Mouse (Mus musculus) mesoderm, embryonic 11.5 days (tissue): ENCODE results near the gene C2cd4c.

ENCODE experiments used
- DNase-seq: peaks from one replicate; pipeline ENCODE4 v3.0.0-alpha.2; 2012; ENCODE audit warnings: low read depth, low spot score

The C2cd4c gene

GRCm38 (mm10) chr10:79612192-79613135 lies 1.4 kb downstream of the C2cd4c start:
- DNase-seq, result peak; percentile 58

- DNase-seq, result no peak
Measured at GRCm38 (mm10) chr10:79611296-79611695, 2.5 kb downstream of the C2cd4c start.

GRCm38 (mm10) chr10:79609276-79609675 lies 4.5 kb downstream of the C2cd4c start:
- DNase-seq, result no peak

GRCm38 (mm10) chr10:79607892-79608291 lies 5.9 kb downstream of the C2cd4c start:
- DNase-seq, result no peak

- DNase-seq, result no peak
Measured at GRCm38 (mm10) chr10:79606537-79606936, 7.3 kb downstream of the C2cd4c start.

- DNase-seq, result no peak
Measured at GRCm38 (mm10) chr10:79597936-79598230, 15.9 kb downstream of the C2cd4c start.

- no peak for DNase-seq
Measured at GRCm38 (mm10) chr10:79597051-79597935, 16.5 kb downstream of the C2cd4c start.

- no peak for DNase-seq
Measured at GRCm38 (mm10) chr10:79595590-79595929, 18.3 kb downstream of the C2cd4c start.

GRCm38 (mm10) chr10:79594872-79595589 lies 18.8 kb downstream of the C2cd4c start:
- peak; percentile 86 for DNase-seq

- no peak for DNase-seq
Measured at GRCm38 (mm10) chr10:79594111-79594510, 19.7 kb downstream of the C2cd4c start.

- DNase-seq, result no peak
Measured at GRCm38 (mm10) chr10:79590702-79591101, 23.1 kb downstream of the C2cd4c start.

- no peak for DNase-seq
Measured at GRCm38 (mm10) chr10:79587752-79588126, 26.1 kb downstream of the C2cd4c start.

- DNase-seq, result no peak
Measured at GRCm38 (mm10) chr10:79587061-79587751, 26.6 kb downstream of the C2cd4c start, which contains the start of gene Theg. Gene Theg, minus strand, starts transcription at chr10:79587331.

GRCm38 (mm10) chr10:79586243-79586642 lies 27.6 kb downstream of the C2cd4c start:
- DNase-seq, result no peak

- no peak for DNase-seq
Measured at GRCm38 (mm10) chr10:79585723-79586122, 28.1 kb downstream of the C2cd4c start.

GRCm38 (mm10) chr10:79585136-79585535 lies 28.7 kb downstream of the C2cd4c start:
- no peak for DNase-seq

- no peak for DNase-seq
Measured at GRCm38 (mm10) chr10:79584426-79584825, 29.4 kb downstream of the C2cd4c start.

GRCm38 (mm10) chr10:79584021-79584420 lies 29.8 kb downstream of the C2cd4c start:
- DNase-seq, result no peak

- no peak for DNase-seq
Measured at GRCm38 (mm10) chr10:79581501-79581900, 32.3 kb downstream of the C2cd4c start.

GRCm38 (mm10) chr10:79580811-79581210 lies 33.0 kb downstream of the C2cd4c start:
- peak; percentile 69 for DNase-seq

GRCm38 (mm10) chr10:79580356-79580755 lies 33.5 kb downstream of the C2cd4c start:
- DNase-seq, result no peak
